Mouse (Mus musculus) neural tube, postnatal 0 days (tissue): ENCODE measurements around the gene Gprin3. TPM values are rescaled to one million over a fixed set of nuclear protein-coding genes. Genes with fewer than 3 reads are reported as not detected.

ENCODE experiments used
- polyA plus RNA-seq: library from polyadenylated mRNA; unstranded; fragments of >200 nt; fragmentation: Nextera tagmentation; extraction: Ambion mirVana; gene quantifications from 2 replicates; pipeline ENCODE4 v1.2.1, GENCODE M21; 2015

Gene Gprin3
- polyA plus RNA-seq: 13.4 and 14.0 TPM in 2 replicates

DNA sequence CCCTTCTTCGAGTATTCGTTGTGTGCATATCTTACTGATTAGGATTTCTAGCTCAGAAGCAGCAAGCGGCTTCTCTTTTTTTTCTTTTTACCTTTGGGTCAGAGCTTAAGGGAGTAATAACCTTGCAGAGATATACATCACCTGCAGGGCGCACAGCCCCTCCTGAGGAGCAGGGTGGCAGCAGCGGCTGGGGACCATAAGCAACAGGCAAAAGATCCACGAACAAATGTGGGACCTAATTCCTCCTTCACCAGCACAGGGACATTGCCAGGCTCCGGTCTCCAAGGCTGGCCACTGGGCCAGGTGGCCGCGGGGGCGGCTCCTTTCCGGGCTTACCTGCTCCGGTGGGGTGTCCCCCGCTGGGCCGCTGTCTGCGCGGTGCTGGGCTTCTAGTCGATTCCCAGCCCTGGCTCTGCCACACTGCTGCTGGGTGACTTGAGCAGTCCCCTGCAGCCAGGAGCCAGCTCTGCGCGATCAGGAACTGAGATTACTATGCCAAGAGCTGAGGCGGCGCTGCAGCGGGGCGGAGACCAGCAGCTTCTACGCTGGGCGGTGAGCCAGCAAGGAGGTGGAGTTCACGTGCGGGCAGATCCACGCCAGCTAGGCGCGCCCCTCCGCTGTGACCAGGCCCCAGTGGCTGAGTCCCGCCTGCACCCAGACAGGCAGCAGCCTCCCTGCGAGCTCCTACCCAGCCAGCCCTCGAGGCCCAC, at the start of gene Gprin3:
Gene Gprin3 (minus strand): TSS at position 471 of the 710 bp plus-strand sequence.

Other genes with a start within 250 kb of the Gprin3 start
- 12.9 and 14.5 TPM in 2 replicates for gene Tigd2, start 217.4 kb downstream of the Gprin3 start, polyA plus RNA-seq